ENCODE assay signal across 23 mouse cellular contexts in the genomic region with DNA sequence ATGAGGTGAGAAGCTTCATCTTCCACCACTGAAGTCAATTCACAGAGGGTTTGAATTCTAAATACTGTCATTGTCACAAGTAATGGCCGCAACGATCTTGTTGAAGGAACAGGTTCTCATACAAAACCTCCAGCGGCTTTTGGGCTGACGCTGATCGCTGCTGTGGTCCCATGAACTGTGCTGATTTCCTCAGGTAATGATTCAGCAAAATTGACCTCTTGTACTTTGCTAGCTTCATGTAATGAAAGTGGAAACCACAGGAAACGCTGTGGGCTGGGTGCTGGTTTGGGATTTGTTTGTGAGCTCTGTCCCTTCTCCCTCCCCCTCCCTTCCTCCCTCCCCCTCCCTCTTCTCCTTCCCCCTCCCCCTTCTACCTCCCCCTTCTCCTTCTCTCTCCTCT. TPM values are rescaled to one million over a fixed set of nuclear protein-coding genes. Genes with fewer than 3 reads are reported as not detected.
DNase-seq lines count a peak whose midpoint lies in the region; ATAC-seq and TF ChIP-seq lines count a peak whose summit lies in the region.
"Had no signal": no experiment of that assay in that cellular context is flagged by ENCODE, and none has a peak within 500 bp of the region (broad histone marks: within the 10 kb centered on the region; RNA-seq: fewer than 3 reads in every experiment).

No protein-coding gene starts in this region.

- peaks cover 14% of the 10 kb centered on the region for H3K4me1 ChIP-seq in liver, adult 2 months (ENCODE audit: control insufficient read depth, insufficient read depth, low read length)
- H3K4me1 ChIP-seq in liver, embryonic 12.5 days: no peaks in the 10 kb centered on the region
- H3K4me1 ChIP-seq in bone marrow, adult 2 months (ENCODE audit: control insufficient read depth, insufficient read depth, low read length): no peaks in the 10 kb centered on the region; the same call in 1 of the 2 replicates
- peaks cover 7% of the 10 kb centered on the region; the same call in 1 of the 2 replicates for H3K4me1 ChIP-seq in liver, postnatal 0 days (ENCODE audit: insufficient read depth)

- peak overlapping the region; percentile 22 for H3K4me3 ChIP-seq in liver, adult 2 months (ENCODE audit: insufficient read depth, low read depth, low read length)
- H3K4me3 ChIP-seq in liver, embryonic 12.5 days: no peak overlapping the region
- no peak overlapping the region for H3K4me3 ChIP-seq in bone marrow, adult 2 months (replicated peaks; ENCODE audit: control insufficient read depth, low read depth, low read length)
- H3K4me3 ChIP-seq in liver, postnatal 0 days (ENCODE audit: low read depth, low read length): no peak overlapping the region
- H3K4me3 ChIP-seq: forebrain, embryonic 15.5 days; heart, embryonic 12.5 days; hindbrain, embryonic 12.5 days; kidney, embryonic 15.5 days had no signal

- ATAC-seq in liver, embryonic 12.5 days: no peak
- ATAC-seq in liver, postnatal 0 days: peak; percentile 87
- ATAC-seq in neutrophil, adult 5-6 weeks (ENCODE audit: extremely low read depth, insufficient number of reproducible peaks, low FRiP score, poor library complexity, severe bottlenecking): peak; percentile 81
- ATAC-seq: forebrain, embryonic 15.5 days had no signal

- no peaks in the 10 kb centered on the region; the same call in 1 of the 2 replicates for H3K27me3 ChIP-seq in liver, adult 2 months (ENCODE audit: control insufficient read depth, insufficient read depth, low read length)
- H3K27me3 ChIP-seq in liver, embryonic 12.5 days (replicated peaks): peaks cover 9% of the 10 kb centered on the region
- H3K27me3 ChIP-seq in liver, postnatal 0 days (ENCODE audit: insufficient read depth, low read length): no peaks in the 10 kb centered on the region
- H3K27me3 ChIP-seq: forebrain, embryonic 15.5 days; heart, embryonic 12.5 days; hindbrain, embryonic 12.5 days; kidney, embryonic 15.5 days had no signal

- H3K36me3 ChIP-seq in liver, adult 2 months (ENCODE audit: control insufficient read depth, insufficient read depth, low read length): no peaks in the 10 kb centered on the region
- no peaks in the 10 kb centered on the region for H3K36me3 ChIP-seq in liver, embryonic 12.5 days
- no peaks in the 10 kb centered on the region for H3K36me3 ChIP-seq in liver, postnatal 0 days (replicated peaks; ENCODE audit: insufficient read depth, low read length)
- H3K36me3 ChIP-seq: forebrain, embryonic 15.5 days; heart, embryonic 12.5 days; hindbrain, embryonic 12.5 days; kidney, embryonic 15.5 days had no signal

- WGBS in liver, adult 2 months: 22% methylated on average over 6 of the region's 6 CpGs
- WGBS in liver, embryonic 12.5 days (ENCODE audit: insufficient replicate concordance): 27% methylated on average over 6 of the region's 6 CpGs
- 3% methylated on average over 6 of the region's 6 CpGs for WGBS in bone marrow, adult 2 months
- 21% methylated on average over 6 of the region's 6 CpGs for WGBS in liver, postnatal 0 days (ENCODE audit: insufficient replicate concordance)

- no peak for TF ChIP-seq CTCF in liver, adult 2 months (IDR thresholded peaks at IDR 0.05; ENCODE audit: low read depth, low read length)
- TF ChIP-seq CTCF in bone marrow, adult 2 months (IDR thresholded peaks at IDR 0.05; ENCODE audit: control insufficient read depth, insufficient read depth, low read length): no peak
- TF ChIP-seq CTCF in liver, postnatal 0 days (IDR thresholded peaks at IDR 0.05; ENCODE audit: low read depth): no peak

- TF ChIP-seq POLR2A in liver, adult 2 months (IDR thresholded peaks at IDR 0.05; ENCODE audit: extremely low read depth, insufficient read depth, low read length): no peak
- no peak for TF ChIP-seq POLR2A in bone marrow, adult 2 months (IDR thresholded peaks at IDR 0.05; ENCODE audit: borderline replicate concordance, control insufficient read depth, low read depth, low read length)

- H3K4me2 ChIP-seq in liver, embryonic 12.5 days: no peak overlapping the region
- peak overlapping the region; percentile 27; the same call in 1 of the 2 replicates for H3K4me2 ChIP-seq in liver, postnatal 0 days (ENCODE audit: low read depth, low read length)
- H3K4me2 ChIP-seq: forebrain, embryonic 15.5 days; heart, embryonic 12.5 days; hindbrain, embryonic 12.5 days; kidney, embryonic 15.5 days had no signal

- TF ChIP-seq EP300 in liver, postnatal 0 days (IDR thresholded peaks at IDR 0.05; ENCODE audit: low read depth): no peak

- peak overlapping the region; percentile 38 for H3K9ac ChIP-seq in liver, adult 2 months (ENCODE audit: low read depth, low read length)
- no peak overlapping the region for H3K9ac ChIP-seq in liver, embryonic 12.5 days
- H3K9ac ChIP-seq in liver, postnatal 0 days (replicated peaks): no peak overlapping the region
- H3K9ac ChIP-seq: forebrain, embryonic 15.5 days; heart, embryonic 12.5 days; hindbrain, embryonic 12.5 days; kidney, embryonic 15.5 days had no signal

- H3K9me3 ChIP-seq in liver, embryonic 12.5 days (replicated peaks): no peaks in the 10 kb centered on the region
- H3K9me3 ChIP-seq in liver, postnatal 0 days (ENCODE audit: low read length): no peaks in the 10 kb centered on the region
- H3K9me3 ChIP-seq: forebrain, embryonic 15.5 days; heart, embryonic 12.5 days; hindbrain, embryonic 12.5 days; kidney, embryonic 15.5 days had no signal

- H3K79me2 ChIP-seq in liver, adult 2 months (ENCODE audit: control insufficient read depth, insufficient read depth, low read length): no peaks in the 10 kb centered on the region

- peak overlapping the region; percentile 90 for H3K27ac ChIP-seq in liver, adult 2 months (replicated peaks; ENCODE audit: insufficient read depth, low read depth, low read length)
- no peak overlapping the region for H3K27ac ChIP-seq in liver, embryonic 12.5 days
- peak overlapping the region; percentile 95 for H3K27ac ChIP-seq in bone marrow, adult 2 months (ENCODE audit: control insufficient read depth, insufficient read depth, low read depth, low read length, poor library complexity)
- peak overlapping the region; percentile 82 for H3K27ac ChIP-seq in liver, postnatal 0 days (ENCODE audit: low read depth)
- H3K27ac ChIP-seq: forebrain, embryonic 15.5 days; hindbrain, embryonic 12.5 days; kidney, embryonic 15.5 days; stomach, postnatal 0 days had no signal

- DNase-seq in liver, adult 2 months (ENCODE audit: extremely low read depth, low read depth, low spot score): peak; percentile 90
- DNase-seq in liver, postnatal 0 days: peak; percentile 46
- no peak for DNase-seq in Muller cell, postnatal 12 days (ENCODE audit: inconsistent ontology term)
- DNase-seq in thymus, postnatal 10 days (ENCODE audit: low spot score in 2 of 2): no peak
- no peak for DNase-seq in spleen, adult 18-20 months
- DNase-seq: adrenal gland, adult 2 months; cerebellum, adult 2 months; gastrocnemius, postnatal 10 days; heart, adult 18-20 months; heart, postnatal 10 days; kidney, adult 11 months; lung, adult 2 months; thymus, adult 2 months had no signal

RNA-seq across cellular contexts. Expression of gene Dhrs9, which starts 34.8 kb away (rescaled TPM):
- total RNA-seq in liver, adult 2 months (2014; rRNA removed): 0.65 and 1.3 TPM in 2 replicates
- polyA plus RNA-seq in liver, adult 2 months (2012; rRNA removed): 0.98 and 1.5 TPM in 2 replicates
- polyA plus RNA-seq in liver, embryonic 12.5 days (2016; fragmentation: Nextera tagmentation; extraction: Ambion mirVana): 0.06 and 0.08 TPM in 2 replicates
- 1.7 and 3.1 TPM in 2 replicates for polyA plus RNA-seq in bone marrow, adult 2 months (2011; ENCODE audit: insufficient read depth, insufficient read length, low replicate concordance, missing spikeins)
- polyA plus RNA-seq in liver, postnatal 0 days (2015; fragmentation: Nextera tagmentation; extraction: Ambion mirVana): 0.24 and 0.27 TPM in 2 replicates
- total RNA-seq in neutrophil, adult 5-6 weeks (2017): 107 and 115 TPM in 2 replicates
- total RNA-seq: layer of hippocampus, adult 8-10 months; midbrain, postnatal 0 days had no signal
- polyA plus RNA-seq: cerebellum, adult 2 months; forebrain, embryonic 15.5 days; hindbrain, embryonic 12.5 days; kidney, embryonic 15.5 days; midbrain, postnatal 0 days had no signal

Comparison
In these comparisons a context has a peak if more than half of its experiments do, and no peak if none do; other contexts are left out.
1. DNase-seq: peak in liver, adult 2 months (single experiment) and liver, postnatal 0 days (single experiment); none in Muller cell, postnatal 12 days (single experiment), thymus, postnatal 10 days (0 of 2) and spleen, adult 18-20 months (0 of 2).